Mouse (Mus musculus) testis, adult 2 months (tissue): ENCODE measurements around the gene Snx29.

ENCODE experiments used
- CTCF ChIP-seq: fragments of 200-500 bp; IDR thresholded peaks from 2 replicates; pipeline ENCODE4 v1.5.1; 2012; ENCODE audit warnings: low read depth, mild to moderate bottlenecking, inconsistent platforms, low read length, moderate library complexity; ENCODE audit not compliant: control insufficient read depth, insufficient read depth, insufficient replicate concordance
- POLR2A ChIP-seq: fragments of 200-500 bp; IDR thresholded peaks from 2 replicates; pipeline ENCODE4 v1.6.1; 2012; ENCODE audit warnings: low read depth, mild to moderate bottlenecking, inconsistent platforms, low read length, moderate library complexity; ENCODE audit not compliant: control insufficient read depth

DNA sequence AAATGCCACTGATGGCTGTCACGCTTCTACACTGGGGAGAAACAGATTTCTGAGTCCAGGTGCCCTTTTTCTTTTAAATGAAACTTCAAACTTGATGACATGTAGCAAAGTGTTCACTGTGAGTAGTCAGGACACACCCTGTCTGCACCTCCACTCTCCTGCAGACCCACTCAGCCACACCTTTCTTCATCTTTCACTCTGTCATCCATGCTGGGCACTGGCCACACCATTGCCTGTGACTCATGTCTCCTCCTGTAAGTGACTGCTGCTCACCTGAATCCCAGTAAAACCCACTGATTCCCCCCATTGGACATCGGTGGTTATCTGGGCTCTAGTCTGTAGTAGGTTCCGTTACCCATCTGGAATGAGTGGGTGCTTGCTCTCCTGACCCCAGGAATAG, 467.8 kb downstream of the Snx29 start:
- no peak for TF ChIP-seq POLR2A
- no peak for TF ChIP-seq CTCF
